Mouse (Mus musculus): Measurements from ENCODE around the gene Sgsm1. TPM values are rescaled to one million over a fixed set of nuclear protein-coding genes. Genes with fewer than 3 reads are reported as not detected.

Gene Sgsm1
- polyA plus RNA-seq, 1 experiment from 2014 or later, result 2.7 TPM

GRCm38 (mm10) chr5:113291125-113291524 is 19.5 kb downstream of the Sgsm1 start:
- ATAC-seq (ENCODE audit: low FRiP score, low read depth), result no peak
- Histone ChIP-seq H3K9me3 (no peaks in the 10 kb centered on the region), H3K9ac (no peak overlapping the region), H3K4me1 (peaks cover 3% of the 10 kb centered on the region; the same call in 1 of the 2 replicates), H3K27ac (no peak overlapping the region), H3K4me3 (no peak overlapping the region), H3K4me2 (replicated peaks) (no peak overlapping the region), H3K36me3 (no peaks in the 10 kb centered on the region), H3K27me3 (peaks cover 53% of the 10 kb centered on the region)
- WGBS, result 80% methylated on average over 4 of the region's 4 CpGs

GRCm38 (mm10) chr5:113290149-113290548 is 20.4 kb downstream of the Sgsm1 start:
- peaks cover 62% of the 10 kb centered on the region for H3K27me3 ChIP-seq
- no peak overlapping the region for H3K27ac ChIP-seq
- peaks cover 3% of the 10 kb centered on the region; the same call in 1 of the 2 replicates for H3K4me1 ChIP-seq
- no peaks in the 10 kb centered on the region for H3K9me3 ChIP-seq
- WGBS, result 32% methylated on average over 14 of the region's 14 CpGs
- no peak overlapping the region for H3K4me2 ChIP-seq (replicated peaks)
- H3K4me3 ChIP-seq, result no peak overlapping the region
- no peaks in the 10 kb centered on the region for H3K36me3 ChIP-seq
- no peak overlapping the region for H3K9ac ChIP-seq
- ATAC-seq (ENCODE audit: low FRiP score, low read depth), result no peak

GRCm38 (mm10) chr5:113288490-113288889 is 22.1 kb downstream of the Sgsm1 start:
- peaks cover 68% of the 10 kb centered on the region for H3K27me3 ChIP-seq
- 44% methylated on average over 13 of the region's 13 CpGs for WGBS

GRCm38 (mm10) chr5:113287762-113288161 is 22.8 kb downstream of the Sgsm1 start:
- ATAC-seq (ENCODE audit: low FRiP score, low read depth), result no peak
- WGBS, result 47% methylated on average over 5 of the region's 5 CpGs
- H3K4me3 ChIP-seq, result no peak overlapping the region
- peaks cover 68% of the 10 kb centered on the region for H3K27me3 ChIP-seq
- no peak overlapping the region for H3K4me2 ChIP-seq (replicated peaks)
- no peak overlapping the region for H3K9ac ChIP-seq
- no peaks in the 10 kb centered on the region for H3K9me3 ChIP-seq
- no peak overlapping the region for H3K27ac ChIP-seq
- H3K4me1 ChIP-seq, result peaks cover 3% of the 10 kb centered on the region; the same call in 1 of the 2 replicates
- no peaks in the 10 kb centered on the region for H3K36me3 ChIP-seq

More at GRCm38 (mm10) chr5:113288490-113288889, 22.1 kb downstream of the Sgsm1 start:
- Histone ChIP-seq H3K4me1 (peaks cover 3% of the 10 kb centered on the region; the same call in 1 of the 2 replicates), H3K36me3 (no peaks in the 10 kb centered on the region), H3K9ac (no peak overlapping the region), H3K4me2 (replicated peaks) (no peak overlapping the region), H3K9me3 (no peaks in the 10 kb centered on the region), H3K4me3 (no peak overlapping the region), H3K27ac (no peak overlapping the region)
- no peak for ATAC-seq (ENCODE audit: low FRiP score, low read depth)

GRCm38 (mm10) chr5:113286591-113287520 is 23.7 kb downstream of the Sgsm1 start:
- Histone ChIP-seq H3K27ac (no peak overlapping the region), H3K4me1 (peaks cover 3% of the 10 kb centered on the region; the same call in 1 of the 2 replicates), H3K9ac (no peak overlapping the region), H3K36me3 (no peaks in the 10 kb centered on the region), H3K4me2 (replicated peaks) (peak overlapping the region; percentile 35), H3K27me3 (peaks cover 68% of the 10 kb centered on the region), H3K4me3 (peak overlapping the region; percentile 5; the same call in 1 of the 2 replicates), H3K9me3 (no peaks in the 10 kb centered on the region)
- 5% methylated on average over 56 of the region's 60 CpGs for WGBS
- ATAC-seq (ENCODE audit: low FRiP score, low read depth), result no peak

GRCm38 (mm10) chr5:113286048-113286447 is 24.5 kb downstream of the Sgsm1 start:
- Histone ChIP-seq H3K4me2 (replicated peaks) (no peak overlapping the region), H3K27me3 (peaks cover 62% of the 10 kb centered on the region), H3K4me1 (peaks cover 3% of the 10 kb centered on the region; the same call in 1 of the 2 replicates), H3K9me3 (no peaks in the 10 kb centered on the region), H3K36me3 (no peaks in the 10 kb centered on the region), H3K9ac (no peak overlapping the region), H3K27ac (no peak overlapping the region), H3K4me3 (no peak overlapping the region)
- ATAC-seq (ENCODE audit: low FRiP score, low read depth), result no peak
- 72% methylated on average over 11 of the region's 11 CpGs for WGBS

- H3K9me3 ChIP-seq, result no peaks in the 10 kb centered on the region
- H3K36me3 ChIP-seq, result no peaks in the 10 kb centered on the region
- no peak overlapping the region for H3K27ac ChIP-seq
- no peak for ATAC-seq (ENCODE audit: low FRiP score, low read depth)
- no peak overlapping the region for H3K9ac ChIP-seq
- H3K4me2 ChIP-seq (replicated peaks), result no peak overlapping the region
- no peak overlapping the region for H3K4me3 ChIP-seq
- 65% methylated on average over 16 of the region's 16 CpGs for whole genome bisulfite sequencing
- peaks cover 3% of the 10 kb centered on the region; the same call in 1 of the 2 replicates for H3K4me1 ChIP-seq
- H3K27me3 ChIP-seq, result peaks cover 60% of the 10 kb centered on the region
Measured at GRCm38 (mm10) chr5:113285541-113285940, 25.0 kb downstream of the Sgsm1 start.

- no peak for ATAC-seq (ENCODE audit: low FRiP score, low read depth)
- no peak overlapping the region for H3K4me3 ChIP-seq
- no peak overlapping the region for H3K4me2 ChIP-seq (replicated peaks)
- H3K27me3 ChIP-seq, result peaks cover 42% of the 10 kb centered on the region
- 57% methylated on average over 2 of the region's 2 CpGs for WGBS
- no peak overlapping the region for H3K9ac ChIP-seq
- no peaks in the 10 kb centered on the region for H3K9me3 ChIP-seq
- H3K4me1 ChIP-seq, result peaks cover 5% of the 10 kb centered on the region; the same call in 1 of the 2 replicates
- no peak overlapping the region for H3K27ac ChIP-seq
- H3K36me3 ChIP-seq, result no peaks in the 10 kb centered on the region
Measured at GRCm38 (mm10) chr5:113283726-113284125, 26.9 kb downstream of the Sgsm1 start.

GRCm38 (mm10) chr5:113281557-113281956 is 29.0 kb downstream of the Sgsm1 start:
- ATAC-seq (ENCODE audit: low FRiP score, low read depth), result no peak
- no peaks in the 10 kb centered on the region for H3K36me3 ChIP-seq
- H3K27ac ChIP-seq, result no peak overlapping the region
- H3K4me3 ChIP-seq, result no peak overlapping the region
- H3K4me1 ChIP-seq, result 0 out of 2 replicates have a peak, but pooled peaks cover 2% of the 10 kb centered on the region
- H3K9ac ChIP-seq, result no peak overlapping the region
- H3K27me3 ChIP-seq, result peaks cover 20% of the 10 kb centered on the region
- H3K9me3 ChIP-seq, result no peaks in the 10 kb centered on the region
- WGBS, result 92% methylated on average over 7 of the region's 7 CpGs
- H3K4me2 ChIP-seq (replicated peaks), result no peak overlapping the region

- no peaks in the 10 kb centered on the region for H3K36me3 ChIP-seq
- H3K9ac ChIP-seq, result peak overlapping the region; percentile 13; the same call in 1 of the 2 replicates
- peak overlapping the region; percentile 51 for H3K4me2 ChIP-seq (replicated peaks)
- H3K4me3 ChIP-seq, result peak overlapping the region; percentile 30
- WGBS, result 26% methylated on average over 15 of the region's 15 CpGs
- ATAC-seq (ENCODE audit: low FRiP score, low read depth), result no peak
- no peaks in the 10 kb centered on the region for H3K9me3 ChIP-seq
- peaks cover 7% of the 10 kb centered on the region for H3K27me3 ChIP-seq
- no peak overlapping the region for H3K27ac ChIP-seq
- 0 out of 2 replicates have a peak, but pooled peaks cover 2% of the 10 kb centered on the region for H3K4me1 ChIP-seq
Measured at GRCm38 (mm10) chr5:113280138-113280856, 30.3 kb downstream of the Sgsm1 start.

- Histone ChIP-seq H3K9me3 (no peaks in the 10 kb centered on the region), H3K27me3 (no peaks in the 10 kb centered on the region), H3K9ac (no peak overlapping the region), H3K4me3 (no peak overlapping the region), H3K4me2 (replicated peaks) (no peak overlapping the region), H3K27ac (no peak overlapping the region), H3K36me3 (no peaks in the 10 kb centered on the region), H3K4me1 (0 out of 2 replicates have a peak, but pooled peaks cover 2% of the 10 kb centered on the region)
- ATAC-seq (ENCODE audit: low FRiP score, low read depth), result no peak
- WGBS, result 74% methylated on average over 10 of the region's 10 CpGs
Measured at GRCm38 (mm10) chr5:113275839-113276238, 34.7 kb downstream of the Sgsm1 start.
